Mouse (Mus musculus): ENCODE measurements around the gene Shisa6.

DNA sequence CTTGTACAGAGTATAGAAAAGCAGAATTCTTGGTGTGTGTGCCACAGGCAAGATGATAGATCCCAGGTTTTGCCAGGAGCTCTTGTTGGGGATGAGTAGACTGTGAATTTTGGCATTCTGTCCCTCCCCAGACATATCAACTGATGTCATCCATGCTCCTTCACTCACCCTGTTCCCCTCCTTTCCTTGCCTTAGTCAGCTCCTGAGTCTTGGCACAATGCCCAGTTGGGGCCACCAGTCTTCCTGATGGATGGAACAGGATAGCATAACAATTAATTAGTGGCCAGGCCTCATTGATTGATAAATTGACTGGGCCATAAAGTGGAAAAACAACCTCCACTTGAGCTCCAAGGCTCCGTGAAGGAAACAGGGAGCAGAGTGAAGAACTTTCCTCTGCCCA, 292.9 kb downstream of the Shisa6 start:
- TF ChIP-seq CTCF (IDR thresholded peaks at IDR 0.05; ENCODE audit: extremely low read depth, insufficient read depth, insufficient read length, insufficient replicate concordance) (no peak), POLR2A (IDR thresholded peaks at IDR 0.05; ENCODE audit: low read depth, low read length) (no peak)

All from spleen, adult 2 months (tissue).